Mouse (Mus musculus): ENCODE measurements around the gene Gpd1. TPM values are rescaled to one million over a fixed set of nuclear protein-coding genes. Genes with fewer than 3 reads are reported as not detected.
A peak's percentile ranks its signal among the peaks of the same experiment; 100 is the strongest.

Gpd1 gene
- polyA plus RNA-seq, 1 experiment from 2014 or later = 0.63 TPM

DNA sequence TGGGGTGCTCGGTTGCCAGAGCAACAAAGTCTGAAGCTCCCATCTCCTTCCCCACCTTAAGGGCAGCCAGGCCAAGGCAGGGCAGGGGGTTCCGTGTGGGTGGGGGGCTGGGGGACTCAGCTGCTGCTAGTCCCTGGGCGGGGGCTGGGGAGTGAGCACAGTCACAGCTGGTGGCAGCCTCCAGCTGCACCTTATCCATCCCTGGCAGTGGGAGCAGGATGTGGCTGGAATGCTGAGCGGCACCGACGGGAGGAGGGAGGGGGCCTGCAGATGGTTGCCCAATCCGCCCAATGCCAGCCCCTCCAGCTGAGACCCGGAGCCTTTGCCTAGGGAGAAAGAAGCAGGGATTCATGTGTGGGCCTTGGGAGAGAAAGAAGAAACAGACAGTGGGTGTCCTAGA lies 40.2 kb upstream of the Gpd1 start:
- Histone ChIP-seq H3K9ac (ENCODE audit: low read depth, low read length) (no peak overlapping the region), H3K4me1 (ENCODE audit: control insufficient read depth, insufficient read depth, low read length) (peaks cover 6% of the 10 kb centered on the region), H3K9me3 (replicated peaks; ENCODE audit: control insufficient read depth, low read length) (no peaks in the 10 kb centered on the region), H3K27ac (ENCODE audit: low read depth, low read length) (no peak overlapping the region), H3K27me3 (ENCODE audit: control insufficient read depth, insufficient read depth, low read length) (peaks cover 22% of the 10 kb centered on the region), H3K36me3 (ENCODE audit: control insufficient read depth, insufficient read depth, low read length) (no peaks in the 10 kb centered on the region), H3K4me3 (ENCODE audit: low read depth, low read length) (no peak overlapping the region), H3K4me2 (no peak overlapping the region)
- ATAC-seq (replicated peaks; ENCODE audit: insufficient number of reproducible peaks, low FRiP score, low TSS enrichment) = no peak
- WGBS (ENCODE audit: insufficient replicate concordance) = 30% methylated on average over 8 of the region's 8 CpGs

DNA sequence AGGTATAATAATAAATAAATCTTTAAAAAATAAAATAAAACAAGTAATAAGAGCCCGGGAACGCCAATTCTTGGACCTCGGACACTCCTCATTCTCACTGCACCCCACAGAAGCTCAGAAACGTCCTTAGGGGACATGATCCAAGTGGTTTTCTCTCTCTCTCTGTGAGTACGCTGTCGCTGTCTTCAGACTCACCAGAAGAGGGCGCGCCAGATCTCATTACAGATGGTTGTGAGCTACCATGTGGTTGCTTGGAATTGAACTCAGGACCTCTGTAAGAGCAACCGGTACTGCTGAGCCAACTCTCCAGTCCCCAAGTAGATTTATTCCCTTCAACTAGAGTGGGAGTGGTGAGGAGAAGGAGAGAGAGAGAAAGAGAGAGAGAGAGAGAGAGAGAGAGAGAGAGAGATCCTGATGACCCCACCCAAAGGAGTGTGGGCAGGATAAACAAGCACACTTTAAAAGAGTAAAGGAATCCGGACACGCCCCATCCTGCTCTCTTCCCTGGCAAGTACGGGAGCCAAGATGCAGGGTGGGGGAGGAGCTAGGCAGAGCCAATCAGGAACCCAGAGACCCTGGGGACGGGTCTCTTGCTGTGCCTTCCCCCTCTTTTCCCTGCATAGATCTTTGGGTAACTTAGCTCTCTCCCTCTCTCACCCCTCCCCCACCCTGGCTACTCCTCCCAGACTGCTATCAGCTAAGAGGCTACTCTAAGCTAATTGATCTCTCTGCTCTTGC lies 39.1 kb upstream of the Gpd1 start:
- peaks cover 14% of the 10 kb centered on the region for H3K27me3 ChIP-seq (ENCODE audit: control insufficient read depth, insufficient read depth, low read length)
- no peak overlapping the region for H3K4me2 ChIP-seq
- H3K9ac ChIP-seq (ENCODE audit: low read depth, low read length) = no peak overlapping the region
- H3K36me3 ChIP-seq (ENCODE audit: control insufficient read depth, insufficient read depth, low read length) = no peaks in the 10 kb centered on the region
- H3K9me3 ChIP-seq (replicated peaks; ENCODE audit: control insufficient read depth, low read length) = no peaks in the 10 kb centered on the region
- 11% methylated on average over 13 of the region's 13 CpGs for WGBS (ENCODE audit: insufficient replicate concordance)
- no peak overlapping the region for H3K4me3 ChIP-seq (ENCODE audit: low read depth, low read length)
- no peak overlapping the region for H3K27ac ChIP-seq (ENCODE audit: low read depth, low read length)
- no peak for ATAC-seq (replicated peaks; ENCODE audit: insufficient number of reproducible peaks, low FRiP score, low TSS enrichment)
- peaks cover 6% of the 10 kb centered on the region for H3K4me1 ChIP-seq (ENCODE audit: control insufficient read depth, insufficient read depth, low read length)

- WGBS (ENCODE audit: insufficient replicate concordance) = 47% methylated on average over 7 of the region's 7 CpGs
- no peaks in the 10 kb centered on the region for H3K36me3 ChIP-seq (ENCODE audit: control insufficient read depth, insufficient read depth, low read length)
- ATAC-seq (replicated peaks; ENCODE audit: insufficient number of reproducible peaks, low FRiP score, low TSS enrichment) = no peak
- no peaks in the 10 kb centered on the region for H3K9me3 ChIP-seq (replicated peaks; ENCODE audit: control insufficient read depth, low read length)
- H3K4me1 ChIP-seq (ENCODE audit: control insufficient read depth, insufficient read depth, low read length) = peaks cover 6% of the 10 kb centered on the region
- H3K4me3 ChIP-seq (ENCODE audit: low read depth, low read length) = no peak overlapping the region
- no peak overlapping the region for H3K4me2 ChIP-seq
- H3K9ac ChIP-seq (ENCODE audit: low read depth, low read length) = no peak overlapping the region
- H3K27me3 ChIP-seq (ENCODE audit: control insufficient read depth, insufficient read depth, low read length) = peaks cover 6% of the 10 kb centered on the region
- no peak overlapping the region for H3K27ac ChIP-seq (ENCODE audit: low read depth, low read length)
These were observed 38.3 kb upstream of the Gpd1 start for GRCm38 (mm10) chr15:99679008-99679407.

- no peak overlapping the region for H3K9ac ChIP-seq (ENCODE audit: low read depth, low read length)
- no peaks in the 10 kb centered on the region for H3K9me3 ChIP-seq (replicated peaks; ENCODE audit: control insufficient read depth, low read length)
- no peak for ATAC-seq (replicated peaks; ENCODE audit: insufficient number of reproducible peaks, low FRiP score, low TSS enrichment)
- H3K4me1 ChIP-seq (ENCODE audit: control insufficient read depth, insufficient read depth, low read length) = peaks cover 6% of the 10 kb centered on the region
- no peaks in the 10 kb centered on the region for H3K27me3 ChIP-seq (ENCODE audit: control insufficient read depth, insufficient read depth, low read length)
- H3K4me2 ChIP-seq = no peak overlapping the region
- 89% methylated on average over 7 of the region's 7 CpGs for WGBS (ENCODE audit: insufficient replicate concordance)
- H3K4me3 ChIP-seq (ENCODE audit: low read depth, low read length) = no peak overlapping the region
- H3K27ac ChIP-seq (ENCODE audit: low read depth, low read length) = no peak overlapping the region
- no peaks in the 10 kb centered on the region for H3K36me3 ChIP-seq (ENCODE audit: control insufficient read depth, insufficient read depth, low read length)
These were observed 34.4 kb upstream of the Gpd1 start for GRCm38 (mm10) chr15:99682880-99683279.

- Histone ChIP-seq H3K36me3 (ENCODE audit: control insufficient read depth, insufficient read depth, low read length) (no peaks in the 10 kb centered on the region), H3K9me3 (replicated peaks; ENCODE audit: control insufficient read depth, low read length) (no peaks in the 10 kb centered on the region), H3K9ac (ENCODE audit: low read depth, low read length) (no peak overlapping the region), H3K27me3 (ENCODE audit: control insufficient read depth, insufficient read depth, low read length) (no peaks in the 10 kb centered on the region), H3K27ac (ENCODE audit: low read depth, low read length) (no peak overlapping the region), H3K4me2 (no peak overlapping the region), H3K4me3 (ENCODE audit: low read depth, low read length) (no peak overlapping the region), H3K4me1 (ENCODE audit: control insufficient read depth, insufficient read depth, low read length) (no peaks in the 10 kb centered on the region)
- no peak for ATAC-seq (replicated peaks; ENCODE audit: insufficient number of reproducible peaks, low FRiP score, low TSS enrichment)
- WGBS (ENCODE audit: insufficient replicate concordance) = 85% methylated on average over 5 of the region's 5 CpGs
These were observed 33.2 kb upstream of the Gpd1 start for GRCm38 (mm10) chr15:99684156-99684555.

DNA sequence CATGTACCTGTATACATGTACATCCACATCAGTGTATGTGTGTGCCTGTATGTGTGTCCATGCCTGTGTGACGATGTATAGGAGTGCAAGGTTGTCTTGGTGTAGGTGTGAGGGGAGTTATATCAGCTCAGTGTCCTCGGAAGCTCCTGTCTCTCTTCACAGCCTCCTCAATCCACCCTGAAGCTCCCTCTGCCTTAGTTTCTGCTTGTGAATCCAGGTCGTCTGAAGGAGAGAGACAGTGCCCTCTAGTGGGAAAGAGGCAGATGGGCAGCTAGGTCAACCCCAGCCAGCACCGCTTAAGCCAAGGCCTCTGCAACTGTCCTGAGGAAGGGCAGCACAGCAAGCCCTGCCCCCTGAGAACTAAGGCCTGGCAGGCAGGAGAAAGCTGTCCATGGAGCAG lies 28.6 kb upstream of the Gpd1 start:
- Histone ChIP-seq H3K4me1 (ENCODE audit: control insufficient read depth, insufficient read depth, low read length) (peaks cover 6% of the 10 kb centered on the region), H3K4me2 (no peak overlapping the region), H3K9ac (ENCODE audit: low read depth, low read length) (no peak overlapping the region), H3K4me3 (ENCODE audit: low read depth, low read length) (no peak overlapping the region), H3K27ac (ENCODE audit: low read depth, low read length) (no peak overlapping the region), H3K9me3 (replicated peaks; ENCODE audit: control insufficient read depth, low read length) (no peaks in the 10 kb centered on the region), H3K27me3 (ENCODE audit: control insufficient read depth, insufficient read depth, low read length) (peaks cover 9% of the 10 kb centered on the region), H3K36me3 (ENCODE audit: control insufficient read depth, insufficient read depth, low read length) (no peaks in the 10 kb centered on the region)
- 0 out of 2 replicates have a peak, but pooled peaks have one; percentile 7 for ATAC-seq (replicated peaks; ENCODE audit: insufficient number of reproducible peaks, low FRiP score, low TSS enrichment)
- 0% methylated on average over 4 of the region's 4 CpGs for WGBS (ENCODE audit: insufficient replicate concordance)

DNA sequence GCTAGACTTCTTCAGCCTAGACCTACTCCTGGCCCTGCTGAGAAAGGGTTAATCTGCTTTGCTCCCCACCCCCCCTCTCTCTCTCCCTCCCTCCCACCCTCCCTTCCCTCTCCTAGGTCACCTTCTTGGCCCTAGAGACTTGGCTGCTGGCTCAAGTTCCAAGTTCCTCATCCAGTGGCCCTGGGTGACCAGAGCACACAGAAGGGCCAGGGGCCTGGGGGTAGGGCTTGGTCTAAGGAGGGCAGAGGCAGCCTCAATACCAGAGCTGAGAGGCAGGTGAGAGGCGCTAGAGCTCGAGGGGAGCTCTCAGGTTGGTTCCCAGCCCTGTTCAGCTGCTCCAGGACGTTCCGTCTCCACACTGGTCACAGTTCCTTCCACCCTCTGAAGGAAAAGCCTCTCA lies 26.4 kb upstream of the Gpd1 start:
- ATAC-seq (replicated peaks; ENCODE audit: insufficient number of reproducible peaks, low FRiP score, low TSS enrichment) = no peak
- WGBS (ENCODE audit: insufficient replicate concordance) = 18% methylated on average over 4 of the region's 4 CpGs

GRCm38 (mm10) chr15:99691976-99692375 lies 25.3 kb upstream of the Gpd1 start:
- Histone ChIP-seq H3K27ac (ENCODE audit: low read depth, low read length) (no peak overlapping the region), H3K4me2 (no peak overlapping the region), H3K36me3 (ENCODE audit: control insufficient read depth, insufficient read depth, low read length) (no peaks in the 10 kb centered on the region), H3K4me3 (ENCODE audit: low read depth, low read length) (no peak overlapping the region), H3K4me1 (ENCODE audit: control insufficient read depth, insufficient read depth, low read length) (peaks cover 16% of the 10 kb centered on the region), H3K9ac (ENCODE audit: low read depth, low read length) (no peak overlapping the region), H3K27me3 (ENCODE audit: control insufficient read depth, insufficient read depth, low read length) (peaks cover 9% of the 10 kb centered on the region), H3K9me3 (replicated peaks; ENCODE audit: control insufficient read depth, low read length) (no peaks in the 10 kb centered on the region)
- WGBS (ENCODE audit: insufficient replicate concordance) = 45% methylated on average over 9 of the region's 9 CpGs
- no peak for ATAC-seq (replicated peaks; ENCODE audit: insufficient number of reproducible peaks, low FRiP score, low TSS enrichment)

More for the DNA sequence above, 26.4 kb upstream of the Gpd1 start:
- Histone ChIP-seq H3K9ac (ENCODE audit: low read depth, low read length) (no peak overlapping the region), H3K36me3 (ENCODE audit: control insufficient read depth, insufficient read depth, low read length) (no peaks in the 10 kb centered on the region), H3K27ac (ENCODE audit: low read depth, low read length) (no peak overlapping the region), H3K4me3 (ENCODE audit: low read depth, low read length) (no peak overlapping the region), H3K4me2 (no peak overlapping the region), H3K4me1 (ENCODE audit: control insufficient read depth, insufficient read depth, low read length) (peaks cover 16% of the 10 kb centered on the region), H3K9me3 (replicated peaks; ENCODE audit: control insufficient read depth, low read length) (no peaks in the 10 kb centered on the region), H3K27me3 (ENCODE audit: control insufficient read depth, insufficient read depth, low read length) (peaks cover 9% of the 10 kb centered on the region)

DNA sequence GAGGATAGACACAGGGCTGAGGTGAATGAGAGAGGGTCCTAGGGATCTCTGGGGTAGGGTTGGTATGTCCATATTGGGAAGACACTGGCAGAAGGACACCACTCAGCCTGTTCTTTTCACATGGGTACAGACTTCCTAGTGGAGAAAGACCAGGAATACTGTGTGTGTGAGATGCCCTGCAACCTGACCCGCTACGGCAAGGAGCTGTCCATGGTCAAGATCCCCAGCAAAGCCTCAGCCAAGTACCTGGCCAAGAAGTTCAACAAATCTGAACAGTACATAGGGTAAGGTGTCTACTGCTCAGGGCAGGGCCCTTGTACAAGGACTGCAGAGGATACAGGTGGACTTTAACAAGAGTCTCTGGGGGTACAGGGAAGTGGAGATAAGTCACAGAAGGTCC lies 20.0 kb upstream of the Gpd1 start:
- Histone ChIP-seq H3K9me3 (replicated peaks; ENCODE audit: control insufficient read depth, low read length) (no peaks in the 10 kb centered on the region), H3K27me3 (ENCODE audit: control insufficient read depth, insufficient read depth, low read length) (peaks cover 8% of the 10 kb centered on the region; the same call in 1 of the 2 replicates), H3K9ac (ENCODE audit: low read depth, low read length) (no peak overlapping the region), H3K4me1 (ENCODE audit: control insufficient read depth, insufficient read depth, low read length) (peaks cover 20% of the 10 kb centered on the region), H3K4me3 (ENCODE audit: low read depth, low read length) (no peak overlapping the region), H3K27ac (ENCODE audit: low read depth, low read length) (no peak overlapping the region), H3K36me3 (ENCODE audit: control insufficient read depth, insufficient read depth, low read length) (no peaks in the 10 kb centered on the region), H3K4me2 (no peak overlapping the region)
- no peak for ATAC-seq (replicated peaks; ENCODE audit: insufficient number of reproducible peaks, low FRiP score, low TSS enrichment)
- 6% methylated on average over 2 of the region's 2 CpGs for WGBS (ENCODE audit: insufficient replicate concordance)

All from heart, embryonic 11.5 days (tissue).